Mouse (Mus musculus) erythroid progenitor cell, adult 5-6 weeks (primary cell): Measurements from ENCODE around the gene A930009A15Rik. TPM values are rescaled to one million over a fixed set of nuclear protein-coding genes. Genes with fewer than 3 reads are reported as not detected.

Experiments used
- ATAC-seq: replicated peaks from 2 replicates; pipeline ENCODE4 v1.8.0; 2016; ENCODE audit warnings: moderate number of reproducible peaks, mild to moderate bottlenecking, moderate TSS enrichment, inconsistent platforms; ENCODE audit not compliant: poor library complexity, low FRiP score, severe bottlenecking
- total RNA-seq, 2 experiments: library from RNA; stranded (forward) in 1 of 2; stranded (reverse) in 1 of 2; fragments of 150-400 nt in 1 of 2; fragments of 186-747, 209-891 nt in 1 of 2; gene quantifications; 2 replicates each; pipeline versions ENCODE4 v1.2.3 to v1.2.4; 2015 to 2017; ENCODE audit warnings: low replicate concordance in 2 of 2

The A930009A15Rik gene
- total RNA-seq (2015; ENCODE audit: low replicate concordance) (not detected in 2 replicates), total RNA-seq (2017; ENCODE audit: low replicate concordance) (not detected in 2 replicates)

- no peak for ATAC-seq
These were observed at the start of gene A930009A15Rik for GRCm38 (mm10) chr10:115569712-115570491. Gene A930009A15Rik, plus strand, starts transcription at chr10:115569986.

- ATAC-seq, result no peak
These were observed 49.3 kb upstream of the A930009A15Rik start for GRCm38 (mm10) chr10:115520200-115521080.

- ATAC-seq, result no peak
These were observed 48.7 kb upstream of the A930009A15Rik start for GRCm38 (mm10) chr10:115521081-115521451.

DNA sequence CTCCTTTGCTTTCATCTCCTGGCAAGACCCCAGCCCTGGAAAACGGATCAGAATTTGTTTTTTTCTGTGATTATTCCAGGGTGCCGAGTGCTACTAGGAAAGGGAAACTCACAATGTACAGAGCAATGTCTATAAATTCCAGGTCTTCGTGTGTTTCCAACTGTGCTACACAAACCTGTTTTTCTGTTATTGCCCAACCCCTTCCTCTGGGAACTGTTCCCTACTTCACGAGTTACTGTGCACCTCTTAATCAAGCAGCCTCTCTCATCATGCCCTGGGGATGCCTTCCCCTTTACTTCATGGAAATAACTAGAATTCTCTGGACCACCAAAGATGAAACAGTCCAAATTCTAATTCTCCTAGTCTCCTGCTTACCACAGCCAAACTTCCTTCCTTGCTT is 40.9 kb upstream of the A930009A15Rik start:
- ATAC-seq, result no peak

- ATAC-seq, result no peak
These were observed 40.0 kb upstream of the A930009A15Rik start for GRCm38 (mm10) chr10:115529768-115530167.

DNA sequence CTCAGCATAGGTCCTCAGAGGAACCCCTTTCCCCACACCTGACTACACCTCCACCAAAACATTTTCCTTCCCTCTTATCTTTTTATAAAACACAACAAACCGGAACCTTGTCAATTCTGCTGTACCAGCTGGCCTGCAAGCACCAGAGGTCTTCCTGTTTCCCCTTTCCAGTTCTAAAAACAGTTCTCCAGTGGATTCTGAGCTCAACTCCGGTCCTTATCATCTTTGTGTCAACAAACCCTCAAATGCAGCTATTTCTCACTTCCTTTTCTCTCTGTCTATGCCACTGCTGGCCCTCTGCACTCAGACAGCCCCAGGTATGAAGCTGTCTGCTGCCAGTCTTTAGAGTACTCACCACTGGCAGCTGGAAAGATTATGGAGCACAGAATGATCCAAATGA is 39.0 kb upstream of the A930009A15Rik start:
- no peak for ATAC-seq

GRCm38 (mm10) chr10:115542917-115543316 is 26.9 kb upstream of the A930009A15Rik start:
- no peak for ATAC-seq

DNA sequence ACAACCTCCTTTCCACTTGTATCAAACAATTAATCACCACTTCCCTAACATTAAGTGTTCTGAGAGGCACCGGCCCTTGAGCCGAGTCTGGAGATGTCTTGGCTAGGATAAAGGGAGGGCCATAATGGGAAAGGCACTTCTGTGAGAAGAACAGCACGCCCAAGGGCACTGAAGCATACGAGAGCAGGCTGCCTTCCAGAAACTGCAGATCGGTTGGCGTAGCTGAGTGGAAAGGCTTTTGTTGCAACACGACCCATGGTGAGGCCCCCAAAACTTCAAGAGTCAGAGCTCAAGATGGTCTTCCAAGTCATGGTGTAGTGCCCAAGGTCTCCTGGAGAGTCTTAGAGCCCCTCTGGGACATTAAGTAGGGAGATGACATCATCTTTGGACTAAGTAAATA is 19.5 kb upstream of the A930009A15Rik start:
- ATAC-seq, result no peak

DNA sequence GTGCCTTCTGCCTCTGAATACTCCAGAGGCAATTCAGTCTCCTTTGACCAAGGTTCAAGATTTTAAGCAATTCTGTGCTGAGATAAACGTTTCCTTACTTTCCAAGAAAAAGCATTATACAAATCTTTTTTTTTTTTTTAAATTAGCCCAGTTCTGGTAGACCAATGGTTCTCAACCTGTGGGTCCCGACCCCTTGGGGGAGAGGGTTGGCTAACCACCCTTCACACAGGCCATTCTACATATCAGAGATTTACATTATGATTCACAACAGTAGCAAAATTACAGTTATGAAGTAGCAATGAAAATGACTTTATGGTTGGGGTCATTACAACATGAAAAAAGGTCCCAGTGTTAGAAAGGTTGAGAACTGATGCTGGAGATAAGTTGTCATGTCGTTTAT is 18.7 kb upstream of the A930009A15Rik start:
- no peak for ATAC-seq

GRCm38 (mm10) chr10:115553352-115554113 is 16.3 kb upstream of the A930009A15Rik start:
- no peak for ATAC-seq

DNA sequence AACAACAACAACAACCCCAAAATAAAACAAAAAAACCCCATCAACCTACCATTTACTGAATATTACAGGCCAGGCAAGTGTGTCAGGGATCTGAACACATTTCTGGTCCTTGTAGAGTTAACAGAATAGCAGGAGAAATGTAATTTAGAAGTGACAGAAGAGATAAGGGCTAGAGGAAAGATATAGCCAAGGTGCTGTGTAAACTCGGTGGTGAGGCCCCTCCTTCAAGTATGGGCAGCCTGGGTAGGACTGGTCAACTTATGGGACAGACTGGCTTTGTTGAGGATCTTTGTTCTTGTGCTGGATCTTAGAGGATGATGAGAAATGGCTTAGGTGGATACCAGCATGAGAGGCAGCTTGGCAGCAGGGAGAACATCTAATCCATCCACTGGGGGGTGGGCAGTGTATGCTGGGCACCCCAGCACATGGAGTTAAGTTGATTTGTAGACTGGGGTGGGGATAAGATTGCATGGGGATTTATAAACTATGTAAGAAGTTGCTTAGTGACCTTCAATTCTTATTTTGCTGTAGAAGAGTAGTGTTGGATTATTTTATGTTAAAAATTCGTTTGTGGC is 14.5 kb upstream of the A930009A15Rik start:
- no peak for ATAC-seq

GRCm38 (mm10) chr10:115556738-115557242 is 13.0 kb upstream of the A930009A15Rik start:
- ATAC-seq, result no peak

DNA sequence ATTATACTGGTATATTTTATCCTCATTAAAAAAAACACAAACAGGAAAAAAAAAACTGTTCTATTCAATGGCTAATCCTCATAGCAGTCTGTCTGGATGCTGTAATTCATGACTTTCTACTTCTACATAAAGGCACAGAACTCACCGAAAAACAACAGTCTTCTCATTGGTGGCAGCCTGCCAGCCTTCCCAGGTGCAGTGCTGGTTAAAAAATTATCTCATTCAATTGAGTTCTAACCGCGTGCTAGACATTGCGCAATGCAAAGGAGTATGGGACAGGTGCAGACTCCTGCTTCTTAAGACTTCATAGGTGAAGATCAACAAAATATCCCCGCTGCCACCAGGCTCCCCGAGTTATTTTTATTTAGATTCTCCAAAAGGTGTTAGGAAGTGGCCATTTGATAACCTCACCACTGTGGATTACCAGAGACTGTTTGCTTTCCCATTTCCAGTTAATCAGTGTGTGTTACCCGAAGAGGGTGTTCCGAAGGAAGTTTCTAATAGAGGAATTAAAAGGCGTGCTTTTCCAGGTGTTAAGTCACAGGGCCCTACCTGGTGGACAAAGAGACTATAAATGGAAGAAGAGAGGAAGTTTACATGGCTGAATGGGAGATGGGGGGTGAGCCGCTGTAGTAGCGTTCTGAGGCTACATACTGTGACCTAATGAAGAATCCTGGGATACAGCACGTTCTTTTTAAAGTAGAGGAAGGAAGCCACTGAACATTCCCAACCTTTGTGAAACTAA is 8.5 kb upstream of the A930009A15Rik start:
- no peak for ATAC-seq

- ATAC-seq, result no peak
These were observed 6.7 kb upstream of the A930009A15Rik start for GRCm38 (mm10) chr10:115562911-115563686.

DNA sequence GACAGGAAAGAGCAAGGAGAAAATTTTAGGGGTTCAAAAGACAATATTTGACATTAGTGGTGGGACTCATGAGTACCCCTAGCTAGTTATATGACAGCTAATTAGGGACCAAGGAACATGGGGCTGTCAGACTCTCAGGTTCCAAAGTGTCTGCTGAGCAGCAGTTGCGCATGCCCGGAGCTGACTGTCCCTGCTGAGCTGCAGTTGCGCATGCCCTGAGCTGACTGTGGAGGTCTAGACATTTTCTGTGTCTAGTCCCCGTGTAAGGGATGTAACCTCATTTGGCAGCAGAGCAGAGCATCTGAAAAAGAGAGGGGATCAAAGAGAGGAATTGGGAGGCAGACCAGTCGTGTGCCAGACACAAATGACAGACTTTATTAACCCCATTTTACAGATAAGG is 5.8 kb upstream of the A930009A15Rik start:
- no peak for ATAC-seq

DNA sequence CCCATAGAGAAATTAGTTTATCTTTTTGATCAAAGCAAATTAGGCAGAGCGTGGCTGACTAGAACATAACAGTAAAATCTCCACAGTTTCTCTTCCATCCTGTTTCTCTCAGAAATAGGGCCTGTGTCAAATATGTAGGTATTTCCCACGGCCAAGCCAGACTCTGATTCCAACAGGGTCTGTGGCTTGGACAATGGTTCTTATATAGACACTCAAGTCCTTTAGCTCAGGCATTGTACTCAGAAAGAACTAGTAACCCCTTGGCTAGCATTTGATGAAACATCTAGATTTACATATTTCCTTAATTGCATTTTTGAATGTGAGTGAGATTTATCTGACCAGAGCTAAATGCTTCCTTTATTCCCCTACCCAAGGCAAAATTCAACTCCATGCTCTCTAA is 791 bp downstream of the A930009A15Rik start:
- no peak for ATAC-seq

- ATAC-seq, result no peak
These were observed 1.5 kb downstream of the A930009A15Rik start for GRCm38 (mm10) chr10:115571317-115571716.
